Mouse (Mus musculus) retina, postnatal 1 day (tissue): ENCODE results near the gene Dlg2.

Experiments
- DNase-seq: peaks from one replicate; pipeline ENCODE4 v3.0.0-alpha.2; 2012

The Dlg2 gene

GRCm38 (mm10) chr7:90476313-90477245 is at the start of gene Dlg2:
Dlg2 (plus strand) TSS chr7:90476672.
- peak; percentile 58 for DNase-seq

DNA sequence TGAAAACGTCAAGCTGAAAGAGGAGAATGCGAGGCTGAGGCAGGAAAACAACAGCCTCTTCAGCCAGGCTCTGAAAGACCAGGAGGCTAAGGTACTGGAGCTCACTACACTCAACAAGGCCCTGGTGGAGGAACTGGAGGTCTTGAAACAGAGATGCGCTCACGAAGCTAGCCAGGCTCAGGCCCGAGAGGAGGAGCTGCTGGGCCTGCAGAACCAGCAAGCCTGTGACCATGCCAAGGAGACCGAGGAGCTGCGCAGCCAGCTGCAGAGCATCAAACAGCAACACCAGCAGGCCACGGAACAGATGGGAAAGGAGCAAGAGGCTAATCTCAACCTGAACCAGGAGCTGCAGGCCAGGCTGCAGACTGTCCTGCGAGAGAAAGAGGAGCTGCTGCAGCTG is 49.5 kb upstream of the Dlg2 start:
- no peak for DNase-seq

DNA sequence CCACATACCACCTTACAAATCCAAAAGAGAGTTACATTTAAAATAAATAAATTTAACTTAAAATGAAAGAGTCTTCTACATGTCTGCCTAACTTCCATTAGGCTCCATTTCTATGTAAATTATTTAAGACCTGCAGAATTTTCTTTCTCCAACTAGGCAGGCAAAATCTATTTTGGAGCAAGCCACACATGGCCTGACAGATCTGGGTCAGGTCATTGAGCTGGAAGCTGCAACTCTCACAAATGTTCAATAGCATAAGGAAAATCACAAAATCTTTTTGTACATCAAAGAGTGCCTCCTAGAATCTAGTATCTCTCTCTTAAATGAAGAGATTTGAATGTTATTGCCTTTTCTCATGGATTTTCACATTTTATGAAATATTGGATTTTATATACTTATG is 44.3 kb upstream of the Dlg2 start:
- peak; percentile 65 for DNase-seq

GRCm38 (mm10) chr7:90440044-90440443 is 36.4 kb upstream of the Dlg2 start:
- no peak for DNase-seq

DNA sequence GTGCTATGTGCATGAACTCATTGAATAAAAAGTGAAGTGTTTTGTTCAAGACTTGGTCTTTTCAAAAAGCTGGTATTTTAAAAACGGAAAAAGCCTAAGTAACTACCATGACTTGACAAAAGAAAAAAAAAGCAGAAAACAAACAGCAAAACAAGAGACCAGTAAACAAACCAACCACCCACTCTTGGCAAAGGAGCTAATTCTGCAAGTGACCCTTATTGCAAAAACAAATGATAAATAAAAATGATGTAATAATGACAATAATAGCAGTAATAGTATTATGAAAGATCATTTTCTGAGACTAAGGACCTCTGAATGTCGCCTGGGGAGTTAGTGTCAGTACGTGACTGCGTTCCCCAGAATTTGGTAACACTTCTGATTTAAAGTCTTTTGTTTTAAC is 34.4 kb upstream of the Dlg2 start:
- DNase-seq, result no peak

- DNase-seq, result peak; percentile 99
Observed at GRCm38 (mm10) chr7:90442518-90443080, 33.9 kb upstream of the Dlg2 start, which contains the start of gene Crebzf. Crebzf (plus strand) TSS chr7:90442729.

GRCm38 (mm10) chr7:90443101-90444091 is 33.1 kb upstream of the Dlg2 start:
- peak; percentile 81 for DNase-seq

DNA sequence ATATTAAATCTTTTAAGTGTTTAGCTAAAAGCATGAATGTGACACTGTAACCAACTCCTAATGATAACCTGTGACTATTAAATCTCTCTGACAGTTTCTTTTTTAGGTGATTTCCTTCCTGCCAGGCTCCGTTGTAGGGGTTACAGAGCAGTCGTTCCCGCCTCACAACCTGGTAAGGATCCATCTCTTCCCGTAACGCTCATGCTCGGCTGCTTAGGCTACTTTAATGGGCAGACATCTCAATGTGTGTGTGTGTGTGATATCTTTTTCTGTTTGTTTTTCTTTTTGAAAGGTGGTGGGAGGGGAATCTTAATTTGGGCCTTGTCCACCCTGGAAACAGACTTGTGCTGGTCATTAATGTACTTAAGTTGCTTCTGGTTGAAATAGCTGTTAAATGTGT is 32.3 kb upstream of the Dlg2 start:
- DNase-seq, result no peak

DNA sequence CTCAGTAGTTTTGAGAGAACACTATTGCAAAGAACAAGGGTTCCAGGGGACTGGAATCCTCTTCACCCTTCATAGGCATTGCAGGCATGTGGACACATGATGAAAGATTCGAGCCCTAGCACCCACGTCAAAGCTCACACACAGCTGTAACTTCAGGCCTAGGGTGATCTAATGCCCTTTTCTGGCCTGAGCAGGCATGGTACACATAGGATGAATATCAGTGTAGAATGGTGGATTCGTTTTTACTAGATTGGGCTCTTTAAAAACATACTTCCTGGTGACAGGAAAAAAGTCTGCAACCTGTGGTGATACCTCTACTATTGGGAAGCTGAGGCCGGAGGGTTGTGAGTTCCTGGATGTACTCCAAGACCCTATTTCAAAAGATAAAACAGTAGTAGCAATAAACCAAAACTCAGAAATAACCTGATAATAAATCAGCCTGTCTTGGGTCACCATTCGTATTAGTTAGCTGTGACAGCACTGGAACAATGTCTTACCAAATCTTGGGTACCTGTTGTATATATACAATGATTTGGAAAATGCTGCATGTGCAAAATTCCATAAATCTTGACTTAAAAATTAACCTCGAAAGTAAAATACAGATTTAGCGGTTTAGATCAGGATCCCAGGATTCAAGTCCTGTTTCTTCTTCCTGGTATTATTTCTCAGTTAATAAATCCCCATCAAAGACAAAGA is 20.2 kb upstream of the Dlg2 start:
- DNase-seq, result no peak

- peak; percentile 96 for DNase-seq
Observed at GRCm38 (mm10) chr7:90456845-90457468, 19.5 kb upstream of the Dlg2 start, which contains the start of gene Tmem126a. Tmem126a (minus strand) TSS chr7:90457229.

- DNase-seq, result no peak
Observed at GRCm38 (mm10) chr7:90457517-90457916, 19.0 kb upstream of the Dlg2 start.

GRCm38 (mm10) chr7:90460330-90460729 is 16.1 kb upstream of the Dlg2 start:
- DNase-seq, result no peak

DNA sequence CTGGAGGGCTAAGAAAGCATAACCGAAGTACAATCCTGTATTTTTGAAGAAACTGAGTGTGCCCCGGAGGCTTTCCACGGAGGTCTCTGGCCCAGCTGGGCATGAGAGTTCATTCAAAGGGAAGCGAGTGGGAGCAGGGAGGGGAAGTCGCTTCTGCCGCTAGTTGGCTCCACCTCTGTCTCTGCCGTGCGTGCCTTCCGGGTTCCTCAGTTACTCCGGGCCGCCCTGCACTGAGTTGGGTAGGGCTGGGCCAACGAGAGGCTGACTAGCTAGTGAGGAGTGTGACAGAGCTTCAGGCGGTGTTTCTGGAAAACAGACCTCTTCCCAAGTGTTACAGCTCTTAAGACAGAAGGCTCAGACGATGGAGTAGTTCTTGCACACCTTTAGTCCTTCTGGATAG is 15.5 kb upstream of the Dlg2 start:
- DNase-seq, result peak; percentile 54

- no peak for DNase-seq
Observed at GRCm38 (mm10) chr7:90461441-90461840, 15.0 kb upstream of the Dlg2 start.

- no peak for DNase-seq
Observed at GRCm38 (mm10) chr7:90473511-90473910, 3.0 kb upstream of the Dlg2 start.

GRCm38 (mm10) chr7:90475793-90476312 is 619 bp upstream of the Dlg2 start, which contains the start of gene Tmem126b:
Tmem126b (minus strand) TSS chr7:90476001.
- peak; percentile 98 for DNase-seq

DNA sequence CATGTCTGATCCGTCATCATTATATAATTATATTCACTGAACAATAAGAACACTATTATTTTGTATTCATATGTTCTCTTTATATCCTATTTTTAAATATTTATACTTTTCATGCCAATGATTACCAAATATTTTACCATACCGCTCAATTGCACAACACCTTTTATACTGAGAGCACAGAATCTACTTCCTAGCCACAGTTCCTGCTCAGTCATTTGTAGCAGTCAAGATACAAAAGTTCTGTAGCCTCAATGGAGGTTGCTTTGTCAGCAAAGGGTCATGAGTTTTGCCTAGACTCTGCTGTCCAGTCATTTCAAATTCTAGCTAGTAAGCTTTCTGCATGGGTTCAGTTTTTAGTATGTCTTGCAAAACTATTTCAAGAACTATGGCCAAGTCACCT is 6.1 kb downstream of the Dlg2 start:
- DNase-seq, result no peak

- peak; percentile 1 for DNase-seq
Observed at GRCm38 (mm10) chr7:90508124-90508523, 31.7 kb downstream of the Dlg2 start.

- peak; percentile 53 for DNase-seq
Observed at GRCm38 (mm10) chr7:90512293-90512692, 35.8 kb downstream of the Dlg2 start.

DNA sequence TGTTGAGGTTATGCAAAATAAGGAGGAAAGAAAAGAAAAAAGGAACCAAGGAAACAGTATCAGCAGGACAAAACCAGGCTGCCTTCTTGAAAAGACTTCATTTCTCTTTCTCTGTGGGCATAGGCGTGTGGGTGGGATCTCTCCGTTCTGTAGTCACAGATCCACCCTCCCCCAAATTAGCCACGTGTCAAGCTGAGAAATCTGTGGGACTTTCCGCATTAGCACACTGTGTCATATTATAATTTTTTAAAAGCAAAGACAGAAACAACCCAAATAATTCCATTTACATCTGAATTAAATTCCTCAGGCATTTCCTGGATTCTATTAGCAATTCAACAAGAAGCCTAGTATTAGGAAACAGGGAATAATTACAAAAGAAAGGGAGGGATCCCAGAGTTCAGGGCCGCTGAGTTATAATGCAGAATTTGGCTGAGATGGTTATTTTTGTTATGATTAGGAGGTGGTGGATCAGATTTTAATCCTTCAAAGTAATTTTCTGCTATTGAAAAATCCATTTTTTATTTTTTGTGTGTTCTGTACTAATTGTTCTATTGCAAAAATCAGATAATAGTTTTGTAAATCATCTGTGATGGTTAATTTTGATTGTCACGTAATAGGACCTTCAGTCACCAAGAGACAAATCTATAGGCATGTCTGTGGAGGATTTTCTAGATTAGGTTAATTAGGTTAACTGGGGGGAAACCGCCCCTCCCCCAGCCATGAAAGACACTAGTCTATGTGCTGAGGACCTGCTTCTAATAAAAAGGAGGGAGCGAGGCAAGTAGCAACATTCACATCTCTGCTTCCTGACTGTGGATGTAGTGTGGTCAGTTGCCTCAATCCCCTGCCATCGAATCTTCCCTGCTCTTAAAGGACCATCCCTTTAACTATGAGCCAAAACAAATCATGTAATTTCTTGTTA is 63.3 kb downstream of the Dlg2 start:
- peak; percentile 10 for DNase-seq
